ENCODE assay signal across 12 mouse cellular contexts in the genomic region with DNA sequence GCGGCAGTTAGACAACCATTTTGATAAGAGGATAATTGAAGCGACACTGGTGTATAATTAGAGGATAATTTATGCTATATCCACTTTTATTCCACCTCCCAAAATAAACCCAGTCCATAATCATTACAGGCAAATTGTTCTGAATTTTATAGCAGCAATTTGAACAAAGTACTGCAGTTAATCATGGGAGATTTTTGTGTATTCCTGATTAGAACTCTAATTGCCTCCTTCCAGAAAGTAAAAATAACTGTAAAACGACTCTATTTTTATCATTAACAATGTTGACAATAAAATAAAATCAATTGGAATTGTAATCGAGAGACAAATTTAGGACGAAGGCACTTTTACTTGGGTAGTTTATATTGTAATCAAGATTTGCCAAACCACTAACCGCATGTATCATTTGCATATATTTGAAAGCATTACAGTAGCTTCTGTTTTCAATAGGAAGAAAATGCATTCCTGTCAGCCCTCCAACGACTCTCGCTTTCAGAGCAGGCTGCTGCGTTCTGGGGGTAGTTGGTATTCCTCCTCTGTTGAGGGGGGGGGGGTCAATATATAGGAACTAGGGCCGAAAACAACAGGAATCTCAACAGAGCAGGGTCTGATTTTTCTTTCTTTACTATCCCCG. TPM values are rescaled to one million over a fixed set of nuclear protein-coding genes. Genes with fewer than 3 reads are reported as not detected.
A peak's percentile ranks its signal among the peaks of the same experiment; 100 is the strongest.
DNase-seq lines count a peak whose midpoint lies in the region; ATAC-seq lines count a peak whose summit lies in the region.
"Had no signal": no experiment of that assay in that cellular context is flagged by ENCODE, and none has a peak within 500 bp of the region (broad histone marks: within the 10 kb centered on the region; RNA-seq: fewer than 3 reads in every experiment).

No protein-coding gene starts in this region.

- H3K4me1 ChIP-seq in limb, embryonic 12.5 days (replicated peaks): peaks cover 28% of the 10 kb centered on the region
- peaks cover 41% of the 10 kb centered on the region for H3K4me1 ChIP-seq in limb, embryonic 10.5 days
- peaks cover 20% of the 10 kb centered on the region for H3K4me1 ChIP-seq in forebrain, embryonic 12.5 days
- H3K4me1 ChIP-seq in neural tube, embryonic 15.5 days: peaks cover 25% of the 10 kb centered on the region

- H3K9ac ChIP-seq in limb, embryonic 12.5 days (replicated peaks): no peak overlapping the region
- peak overlapping the region; percentile 83 for H3K9ac ChIP-seq in forebrain, embryonic 12.5 days
- H3K9ac ChIP-seq in neural tube, embryonic 15.5 days (replicated peaks): no peak overlapping the region

- DNase-seq in embryo, embryonic 9.5 days (ENCODE audit: extremely low spot score): peak; percentile 2
- no peak for DNase-seq in embryo, embryonic 10 days (ENCODE audit: low spot score)
- no peak for DNase-seq in limb, embryonic 10.5 days (ENCODE audit: low spot score)
- no peak for DNase-seq in urinary bladder, adult 18-20 months (ENCODE audit: low spot score in 2 of 2)
- no peak for DNase-seq in gastrocnemius, postnatal 4 days (ENCODE audit: low spot score in 2 of 2)
- DNase-seq: cerebellum, adult 9-11 months; lung, postnatal 14 days had no signal

- no peak overlapping the region for H3K27ac ChIP-seq in limb, embryonic 12.5 days
- H3K27ac ChIP-seq in limb, embryonic 10.5 days: no peak overlapping the region
- peak overlapping the region; percentile 97 for H3K27ac ChIP-seq in forebrain, embryonic 12.5 days
- H3K27ac ChIP-seq in neural tube, embryonic 15.5 days (replicated peaks): no peak overlapping the region

- 2% methylated on average over 11 of the region's 11 CpGs for WGBS in limb, embryonic 12.5 days
- 2% methylated on average over 11 of the region's 11 CpGs for WGBS in limb, embryonic 10.5 days
- WGBS in forebrain, embryonic 12.5 days: 1% methylated on average over 11 of the region's 11 CpGs
- WGBS in neural tube, embryonic 15.5 days: 1% methylated on average over 11 of the region's 11 CpGs

- H3K27me3 ChIP-seq in limb, embryonic 12.5 days: peaks cover 90% of the 10 kb centered on the region
- peaks cover 99% of the 10 kb centered on the region for H3K27me3 ChIP-seq in limb, embryonic 10.5 days (ENCODE audit: low read depth, poor library complexity, severe bottlenecking)
- H3K27me3 ChIP-seq in forebrain, embryonic 12.5 days: peaks cover 90% of the 10 kb centered on the region
- peaks cover 85% of the 10 kb centered on the region for H3K27me3 ChIP-seq in neural tube, embryonic 15.5 days (replicated peaks)

- H3K9me3 ChIP-seq in limb, embryonic 12.5 days: no peaks in the 10 kb centered on the region
- no peaks in the 10 kb centered on the region for H3K9me3 ChIP-seq in limb, embryonic 10.5 days (replicated peaks)
- H3K9me3 ChIP-seq in forebrain, embryonic 12.5 days: no peaks in the 10 kb centered on the region
- no peaks in the 10 kb centered on the region for H3K9me3 ChIP-seq in neural tube, embryonic 15.5 days (replicated peaks)

- no peak for ATAC-seq in limb, embryonic 12.5 days (ENCODE audit: insufficient number of reproducible peaks, insufficient read depth, low FRiP score, low TSS enrichment, low read depth)
- ATAC-seq in forebrain, embryonic 12.5 days (ENCODE audit: low FRiP score): peak; percentile 16; the same call in 1 of the 2 replicates
- no peak for ATAC-seq in neural tube, embryonic 15.5 days (ENCODE audit: low FRiP score)

- H3K36me3 ChIP-seq in limb, embryonic 12.5 days: no peaks in the 10 kb centered on the region
- H3K36me3 ChIP-seq in limb, embryonic 10.5 days: no peaks in the 10 kb centered on the region
- no peaks in the 10 kb centered on the region for H3K36me3 ChIP-seq in forebrain, embryonic 12.5 days (replicated peaks)
- H3K36me3 ChIP-seq in neural tube, embryonic 15.5 days: no peaks in the 10 kb centered on the region

- peak overlapping the region; percentile 55 for H3K4me3 ChIP-seq in limb, embryonic 12.5 days (replicated peaks)
- no peak overlapping the region for H3K4me3 ChIP-seq in limb, embryonic 10.5 days
- peak overlapping the region; percentile 59 for H3K4me3 ChIP-seq in forebrain, embryonic 12.5 days (replicated peaks)
- no peak overlapping the region for H3K4me3 ChIP-seq in neural tube, embryonic 15.5 days (replicated peaks)
- H3K4me3 ChIP-seq: myocyte had no signal

- peak overlapping the region; percentile 88 for H3K4me2 ChIP-seq in limb, embryonic 12.5 days
- peak overlapping the region; percentile 76 for H3K4me2 ChIP-seq in forebrain, embryonic 12.5 days
- peak overlapping the region; percentile 60; the same call in 1 of the 2 replicates for H3K4me2 ChIP-seq in neural tube, embryonic 15.5 days

RNA-seq across cellular contexts. Expression of gene Dlx6, which starts 1.2 kb away (rescaled TPM):
- 2.2 and 2.5 TPM in 2 replicates for polyA plus RNA-seq in limb, embryonic 12.5 days (2016; fragmentation: Nextera tagmentation; extraction: Ambion mirVana)
- 0.41 and 0.60 TPM in 2 replicates for polyA plus RNA-seq in limb, embryonic 10.5 days (2016; fragmentation: Nextera tagmentation; extraction: Ambion mirVana)
- 10.1 and 15.7 TPM in 2 replicates for polyA plus RNA-seq in forebrain, embryonic 12.5 days (2016; fragmentation: Nextera tagmentation; extraction: Ambion mirVana)
- 0.41 TPM in 1 of 2 replicates, not detected in the other for polyA plus RNA-seq in neural tube, embryonic 15.5 days (2015; fragmentation: Nextera tagmentation; extraction: Ambion mirVana)
- not detected for total RNA-seq in gastrocnemius, postnatal 4 days (2021)
- polyA plus RNA-seq: kidney, embryonic 14.5 days; myocyte had no signal

RNA-seq across cellular contexts. Expression of gene Dlx5, which starts 20.0 kb away (rescaled TPM):
- polyA plus RNA-seq in limb, embryonic 12.5 days (2016; fragmentation: Nextera tagmentation; extraction: Ambion mirVana): 33.9 and 42.5 TPM in 2 replicates
- polyA plus RNA-seq in limb, embryonic 10.5 days (2016; fragmentation: Nextera tagmentation; extraction: Ambion mirVana): 9.3 and 10.8 TPM in 2 replicates
- 68.0 and 102 TPM in 2 replicates for polyA plus RNA-seq in forebrain, embryonic 12.5 days (2016; fragmentation: Nextera tagmentation; extraction: Ambion mirVana)
- 0.41 and 0.83 TPM in 2 replicates for polyA plus RNA-seq in neural tube, embryonic 15.5 days (2015; fragmentation: Nextera tagmentation; extraction: Ambion mirVana)
- under 1 TPM in 1 of 2 experiments, not detected in 1; 0.20 TPM for total RNA-seq in gastrocnemius, postnatal 4 days (2021)
- polyA plus RNA-seq: myocyte had no signal

Comparison
In these comparisons a context has a peak if more than half of its experiments do, and no peak if none do; other contexts are left out.
1. H3K4me3 ChIP-seq: peak in limb, embryonic 12.5 days (single experiment) and forebrain, embryonic 12.5 days (single experiment); none in limb, embryonic 10.5 days (single experiment) and neural tube, embryonic 15.5 days (single experiment).
2. Peak in every context shown above with its lines, with median percentiles within 50 percentile points of each other: H3K4me2 ChIP-seq.